Mouse (Mus musculus) spleen, adult 2 months (tissue): Measurements from ENCODE around the gene Fgfr2.

Source experiments
- CTCF ChIP-seq: fragments of 200-500 bp; IDR thresholded peaks from 2 replicates; pipeline ENCODE4 v1.5.1; 2011; ENCODE audit warnings: mild to moderate bottlenecking, inconsistent platforms; ENCODE audit not compliant: insufficient read depth, insufficient read length, insufficient replicate concordance; ENCODE audit errors: extremely low read depth
- POLR2A ChIP-seq: fragments of 200-500 bp; IDR thresholded peaks from 2 replicates; pipeline ENCODE4 v1.6.1; 2011; ENCODE audit warnings: low read depth, low read length, inconsistent platforms

DNA sequence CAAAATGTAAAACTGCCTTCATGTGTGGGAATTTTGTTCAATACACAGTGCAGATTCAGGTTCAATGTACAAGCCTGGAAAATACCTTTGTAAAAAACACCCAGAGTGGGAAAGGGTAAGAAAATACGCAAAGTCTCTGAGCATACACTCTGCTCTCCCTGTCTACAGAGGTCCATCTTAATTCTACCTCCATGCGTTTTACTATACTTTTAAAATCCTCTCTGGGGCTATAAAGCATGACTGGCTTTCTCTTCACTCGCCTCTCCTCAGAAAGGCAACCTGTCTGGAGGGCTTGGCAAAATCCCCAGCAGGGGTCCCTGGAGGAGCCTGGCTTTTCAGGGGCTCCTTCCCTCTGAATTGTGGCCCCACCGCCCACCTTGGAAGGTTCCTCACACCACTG lies 2933.2 kb downstream of the Fgfr2 start:
- no peak for TF ChIP-seq CTCF
- TF ChIP-seq POLR2A, result no peak
